Mouse (Mus musculus): ENCODE measurements around the gene Itga6.

GRCm38 (mm10) chr2:71719387-71720034 is 25.9 kb upstream of the Itga6 start:
- TF ChIP-seq GATA1 (IDR thresholded peaks at IDR 0.05; ENCODE audit: borderline replicate concordance, low read length): no peak
- no peak for TF ChIP-seq CTCF (IDR thresholded peaks at IDR 0.05; ENCODE audit: low read depth, low read length)
- TF ChIP-seq POLR2AphosphoS5 (IDR thresholded peaks at IDR 0.05; ENCODE audit: insufficient replicate concordance, low read depth, low read length): no peak
- no peak for TF ChIP-seq TAL1 (conservative IDR thresholded peaks at IDR 0.05; ENCODE audit: low read depth, low read length)
